Mouse (Mus musculus) liver, embryonic 14.5 days (tissue): ENCODE results near the gene C030005K15Rik.

Experiments
- CTCF ChIP-seq: IDR thresholded peaks from 2 replicates; pipeline ENCODE4 v1.5.1; 2016; ENCODE audit warnings: antibody characterized with exemption, low read depth, control low read depth
- EP300 ChIP-seq: IDR thresholded peaks from 2 replicates; pipeline ENCODE4 v1.6.1; 2016; ENCODE audit warnings: antibody characterized with exemption, low read depth

DNA sequence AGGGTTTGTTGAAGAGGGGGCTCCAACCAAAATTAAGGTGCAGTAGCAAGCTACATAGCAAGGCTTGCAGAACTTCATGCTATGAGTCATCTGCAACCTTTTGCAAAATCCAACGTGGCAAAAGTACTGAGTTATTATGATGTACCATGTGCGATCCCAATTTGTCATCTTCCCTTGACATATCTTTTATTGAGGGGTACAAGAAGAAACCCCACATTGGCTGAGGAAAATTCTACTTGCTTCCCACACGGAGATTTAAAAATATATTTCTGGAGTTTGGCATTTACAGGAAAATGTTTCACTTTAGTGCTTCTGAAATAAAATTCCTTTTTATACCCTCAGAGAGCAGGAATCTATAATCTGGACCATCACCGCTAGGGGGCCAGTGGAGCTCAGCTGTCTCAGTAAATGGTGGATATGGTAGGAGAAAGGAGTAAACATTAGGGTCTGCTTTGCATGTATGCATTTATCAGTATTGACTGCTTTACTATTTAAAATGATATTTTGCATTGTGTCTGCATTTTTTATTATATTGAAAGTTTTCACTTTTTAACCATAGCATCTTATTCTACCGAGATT lies 41.7 kb upstream of the C030005K15Rik start:
- TF ChIP-seq CTCF (no peak; the same call in 1 of the 2 replicates), EP300 (no peak)
